Mouse (Mus musculus) G1E (cell line): ENCODE measurements around the gene Mrpl55. TPM values are rescaled to one million over a fixed set of nuclear protein-coding genes. Genes with fewer than 3 reads are reported as not detected.

Experiments
- ATAC-seq: 2 replicates; pipeline ENCODE4 v1.8.0; 2016; ENCODE audit warnings: mild to moderate bottlenecking; ENCODE audit not compliant: insufficient number of reproducible peaks, poor library complexity, low FRiP score, severe bottlenecking; ENCODE audit errors: extremely low read depth
- DNase-seq: peaks from one replicate; pipeline ENCODE4 v3.0.0; 2012; ENCODE audit warnings: low spot score
- H3K27me3 ChIP-seq: 2 replicates; pipeline ENCODE4 v1.6.1; 2012; ENCODE audit warnings: mild to moderate bottlenecking, low read length, inconsistent platforms; ENCODE audit not compliant: insufficient read depth
- H3K36me3 ChIP-seq: replicated peaks from 2 replicates; pipeline ENCODE3; 2012; ENCODE audit warnings: mild to moderate bottlenecking, inconsistent platforms
- H3K4me1 ChIP-seq: 2 replicates; pipeline ENCODE4 v1.6.1; 2012; ENCODE audit warnings: low read depth, low read length, inconsistent platforms, mixed read lengths; ENCODE audit not compliant: insufficient read depth
- H3K4me3 ChIP-seq: 2 replicates; pipeline ENCODE4 v1.5.1; 2012; ENCODE audit warnings: low read depth, mild to moderate bottlenecking, inconsistent platforms, low read length, moderate library complexity, mixed read lengths
- H3K9me3 ChIP-seq: replicated peaks from 2 replicates; pipeline ENCODE4 v1.6.1; 2012; ENCODE audit warnings: inconsistent platforms
- CTCF ChIP-seq: IDR thresholded peaks from 2 replicates; pipeline ENCODE4 v1.5.1; 2012; ENCODE audit warnings: low read depth, low read length, inconsistent platforms, mixed read lengths
- GATA1 ChIP-seq: IDR thresholded peaks from 2 replicates; pipeline ENCODE4 v1.6.1; 2012; ENCODE audit warnings: borderline replicate concordance, low read length, inconsistent platforms, mixed read lengths
- GATA2 ChIP-seq: IDR thresholded peaks from 2 replicates; pipeline ENCODE4 v1.6.1; 2012; ENCODE audit warnings: low read depth, low read length, inconsistent platforms, borderline replicate concordance
- POLR2AphosphoS5 ChIP-seq: IDR thresholded peaks from 2 replicates; pipeline ENCODE4 v1.6.1; 2012; ENCODE audit warnings: low read depth, low read length, inconsistent platforms; ENCODE audit not compliant: insufficient replicate concordance
- TAL1 ChIP-seq: conservative IDR thresholded peaks from 2 replicates; pipeline ENCODE4 v1.6.1; 2012; ENCODE audit warnings: low read depth, low read length, inconsistent platforms, mixed read lengths
- polyA plus RNA-seq: library from polyadenylated mRNA; stranded (reverse); fragments of >175 nt; gene quantifications from 2 replicates; pipeline ENCODE4 v1.2.3, GENCODE M21; 2012
- total RNA-seq, 2 experiments: library from RNA; stranded (forward) in 1 of 2; stranded (reverse) in 1 of 2; fragments of 200-1000 nt in 1 of 2; fragments of >200 nt in 1 of 2; fragmentation: Nextera tagmentation in 1 of 2; gene quantifications; 2 replicates each; pipeline ENCODE4 v1.2.3; 2014 to 2017

Gene Mrpl55
- total and polyA plus RNA-seq, 3 experiments = 23.4 to 40.8 (median 34.8) TPM

- peak; percentile 78 for ATAC-seq
- TF ChIP-seq TAL1 (no peak), GATA1 (no peak), CTCF (no peak), POLR2AphosphoS5 (no peak), GATA2 (no peak)
- peaks cover 38% of the 10 kb centered on the region for H3K4me1 ChIP-seq
- H3K9me3 ChIP-seq = no peaks in the 10 kb centered on the region
- H3K36me3 ChIP-seq = peaks cover 39% of the 10 kb centered on the region
- peak overlapping the region; percentile 80 for H3K4me3 ChIP-seq
- H3K27me3 ChIP-seq = peaks cover 3% of the 10 kb centered on the region
- peak; percentile 86 for DNase-seq
Measured at GRCm38 (mm10) chr11:59191231-59192058, 10.8 kb upstream of the Mrpl55 start.

GRCm38 (mm10) chr11:59192059-59192386 lies 10.3 kb upstream of the Mrpl55 start, which contains the start of gene Guk1:
Gene Guk1, minus strand, starts transcription at chr11:59192212.
- Histone ChIP-seq H3K4me1 (peaks cover 36% of the 10 kb centered on the region), H3K4me3 (peak within 1 kb of the TSS; percentile 80), H3K36me3 (peaks cover 33% of the 10 kb centered on the region), H3K27me3 (peaks cover 3% of the 10 kb centered on the region), H3K9me3 (no peaks in the 10 kb centered on the region)
- DNase-seq = no peak
- no peak for TF ChIP-seq GATA1
- TF ChIP-seq TAL1 = no peak
- TF ChIP-seq GATA2 = no peak
- no peak for TF ChIP-seq POLR2AphosphoS5
- TF ChIP-seq CTCF = no peak
- no peak for ATAC-seq

DNA sequence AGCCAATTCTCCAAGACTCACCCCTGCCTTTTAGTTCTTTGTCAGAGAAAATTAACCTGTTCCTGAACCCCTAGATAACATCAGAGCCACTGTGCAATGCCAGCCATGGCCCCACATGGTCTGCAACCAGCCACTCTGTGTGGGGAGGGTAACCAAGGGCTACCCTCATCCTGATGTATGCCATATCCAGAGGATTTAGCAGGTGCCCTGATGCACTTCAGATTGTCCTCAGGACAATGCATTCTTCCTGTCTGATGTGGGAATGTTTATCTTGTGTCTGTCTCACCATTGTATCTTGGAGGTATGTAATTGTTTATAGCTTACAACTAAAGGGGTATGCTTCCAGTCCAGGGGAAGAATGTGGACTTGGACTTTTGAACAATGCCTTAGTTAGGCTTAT lies 6.1 kb upstream of the Mrpl55 start:
- H3K4me3 ChIP-seq = no peak overlapping the region
- peaks cover 22% of the 10 kb centered on the region for H3K36me3 ChIP-seq
- no peak for TF ChIP-seq TAL1
- TF ChIP-seq GATA2 = no peak
- TF ChIP-seq GATA1 = no peak
- TF ChIP-seq CTCF = no peak
- TF ChIP-seq POLR2AphosphoS5 = no peak
- no peak for ATAC-seq
- H3K27me3 ChIP-seq = peaks cover 3% of the 10 kb centered on the region
- DNase-seq = no peak
- peaks cover 13% of the 10 kb centered on the region for H3K4me1 ChIP-seq
- no peaks in the 10 kb centered on the region for H3K9me3 ChIP-seq

GRCm38 (mm10) chr11:59201216-59202002 lies 877 bp upstream of the Mrpl55 start:
- H3K9me3 ChIP-seq = no peaks in the 10 kb centered on the region
- no peak for TF ChIP-seq GATA1
- no peak for TF ChIP-seq CTCF
- no peak for TF ChIP-seq TAL1
- TF ChIP-seq GATA2 = no peak
- no peak for TF ChIP-seq POLR2AphosphoS5
- DNase-seq = peak; percentile 43
- H3K4me1 ChIP-seq = peaks cover 18% of the 10 kb centered on the region
- no peaks in the 10 kb centered on the region for H3K27me3 ChIP-seq
- H3K36me3 ChIP-seq = peaks cover 49% of the 10 kb centered on the region
- H3K4me3 ChIP-seq = peak overlapping the region; percentile 80
- 0 out of 2 replicates have a peak, but pooled peaks have one; percentile 45 for ATAC-seq

DNA sequence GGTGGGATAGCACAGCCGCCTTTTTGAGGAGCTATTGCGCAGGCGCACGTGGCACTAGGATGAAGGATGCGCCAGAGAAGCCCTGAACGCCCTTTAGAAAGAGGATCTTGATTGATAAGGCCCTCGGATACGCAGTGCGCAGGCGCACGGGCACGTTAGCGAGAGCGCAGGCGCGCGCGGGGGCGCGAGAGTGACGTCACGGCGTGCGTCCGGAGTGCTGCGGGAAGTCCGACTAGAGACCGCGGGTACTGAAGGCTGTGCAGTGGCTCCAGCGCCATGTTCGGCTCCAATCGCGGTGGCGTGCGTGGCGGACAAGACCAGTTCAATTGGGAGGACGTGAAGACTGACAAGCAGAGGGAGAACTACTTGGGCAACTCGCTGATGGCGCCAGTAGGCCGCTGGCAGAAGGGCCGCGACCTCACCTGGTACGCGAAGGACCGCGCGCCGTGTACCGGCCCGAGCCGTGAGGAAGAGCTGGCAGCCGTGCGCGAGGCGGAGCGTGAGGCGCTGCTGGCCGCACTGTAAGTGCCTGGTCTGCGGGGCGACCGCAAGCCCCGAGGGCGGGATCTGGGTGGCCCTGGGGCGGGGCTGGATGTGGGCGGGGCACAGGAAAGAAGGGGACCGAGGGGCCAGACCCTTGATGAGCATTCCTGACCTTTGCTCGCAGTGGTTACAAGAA lies 6.0 kb downstream of the Mrpl55 start, which contains the start of gene 2310033P09Rik:
Gene 2310033P09Rik, plus strand, starts transcription at position 169 of the 679 bp plus-strand sequence.
- Histone ChIP-seq H3K4me3 (peak within 1 kb of the TSS; percentile 100), H3K36me3 (peaks cover 75% of the 10 kb centered on the region), H3K4me1 (peaks cover 51% of the 10 kb centered on the region), H3K27me3 (no peaks in the 10 kb centered on the region), H3K9me3 (no peaks in the 10 kb centered on the region)
- peak; percentile 12; the same call in 1 of the 2 replicates for ATAC-seq
- TF ChIP-seq POLR2AphosphoS5 (peak; percentile 84; the same call in 1 of the 2 replicates), GATA2 (no peak)
- peak; percentile 78 for DNase-seq

DNA sequence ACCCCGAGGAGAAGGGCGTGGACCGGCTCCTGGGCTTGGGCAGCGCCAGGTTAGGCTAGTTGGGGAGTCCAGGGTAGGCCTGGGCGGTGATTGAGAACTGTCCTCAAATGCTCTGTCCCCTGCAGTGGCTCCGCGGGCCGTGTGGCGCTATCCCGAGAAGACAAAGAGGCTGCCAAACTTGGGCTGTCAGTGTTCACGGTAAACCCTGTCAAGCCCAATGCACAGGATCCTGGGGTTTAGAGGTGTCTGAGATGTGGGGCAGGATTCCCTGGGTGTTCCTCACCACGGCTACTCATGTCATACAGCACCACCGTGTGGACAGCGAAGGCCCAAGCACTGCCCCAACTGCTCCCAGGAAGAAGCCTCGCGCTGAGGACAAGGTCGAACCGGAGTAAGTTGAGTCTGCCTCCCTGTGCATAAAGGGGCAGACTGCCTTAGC lies 6.7 kb downstream of the Mrpl55 start:
- H3K4me3 ChIP-seq = peak overlapping the region; percentile 100
- no peaks in the 10 kb centered on the region for H3K27me3 ChIP-seq
- no peaks in the 10 kb centered on the region for H3K9me3 ChIP-seq
- peak; percentile 41 for TF ChIP-seq CTCF
- no peak for TF ChIP-seq TAL1
- peaks cover 79% of the 10 kb centered on the region for H3K36me3 ChIP-seq
- peak; percentile 78 for DNase-seq
- H3K4me1 ChIP-seq = peaks cover 57% of the 10 kb centered on the region
- ATAC-seq = peak; percentile 50; the same call in 1 of the 2 replicates
